Mouse (Mus musculus): Measurements from ENCODE around the gene Kbtbd4. TPM values are rescaled to one million over a fixed set of nuclear protein-coding genes. Genes with fewer than 3 reads are reported as not detected.

The Kbtbd4 gene
- total RNA-seq, 2 experiments from 2014 or later: 36.6 to 39.5 TPM

DNA sequence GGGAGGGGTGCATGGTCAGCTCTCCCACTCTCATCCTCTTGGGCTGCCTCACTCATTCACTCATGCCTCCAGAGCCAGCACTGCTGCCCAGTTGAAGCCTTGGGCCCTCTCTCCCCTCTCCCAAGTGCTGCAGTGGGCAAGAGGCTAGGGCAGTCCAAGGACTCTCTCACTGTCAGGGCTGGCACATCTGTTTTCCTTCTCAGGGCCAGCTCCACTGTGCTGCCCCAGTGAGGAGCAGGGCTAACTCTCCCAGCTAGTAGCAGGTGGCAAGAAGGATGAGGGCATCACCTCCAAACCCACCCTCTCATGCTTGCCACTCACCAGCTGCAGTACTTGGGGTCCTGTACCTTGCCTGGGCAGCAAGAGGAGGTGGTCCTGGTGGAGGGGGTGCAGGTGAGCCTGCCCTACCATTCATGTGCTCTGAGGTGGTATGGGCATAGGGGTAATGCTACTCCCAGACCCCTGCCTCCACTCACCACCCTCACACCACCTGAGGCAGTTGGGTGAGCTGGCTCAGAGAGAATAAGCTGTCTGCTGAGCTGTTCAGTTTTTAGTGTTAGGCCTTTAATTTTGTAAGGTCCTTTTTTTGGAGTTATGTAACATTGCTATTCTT lies 46.1 kb downstream of the Kbtbd4 start:
- DNase-seq (ENCODE audit: low spot score in 2 of 2): no peak

DNA sequence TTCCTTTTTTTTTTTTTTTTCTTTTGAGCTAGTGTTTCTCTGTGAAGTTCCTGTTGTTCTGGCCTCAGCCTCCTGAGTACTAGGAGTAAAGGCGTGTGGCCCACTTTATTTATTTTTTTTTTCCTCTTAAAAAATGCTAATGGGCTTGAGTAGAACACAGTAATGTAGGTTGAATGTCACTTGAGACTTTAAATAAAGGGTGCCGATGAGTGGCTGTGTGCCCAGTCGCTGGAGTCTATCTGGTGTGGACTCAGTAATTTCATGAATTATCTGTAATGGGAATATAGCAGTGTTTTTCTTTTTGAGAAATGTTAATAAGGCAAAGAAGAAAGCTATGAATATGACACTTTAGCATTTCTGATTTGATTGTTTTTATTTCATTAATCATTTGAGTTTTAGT lies 48.9 kb downstream of the Kbtbd4 start:
- DNase-seq (ENCODE audit: low spot score in 2 of 2): no peak

DNA sequence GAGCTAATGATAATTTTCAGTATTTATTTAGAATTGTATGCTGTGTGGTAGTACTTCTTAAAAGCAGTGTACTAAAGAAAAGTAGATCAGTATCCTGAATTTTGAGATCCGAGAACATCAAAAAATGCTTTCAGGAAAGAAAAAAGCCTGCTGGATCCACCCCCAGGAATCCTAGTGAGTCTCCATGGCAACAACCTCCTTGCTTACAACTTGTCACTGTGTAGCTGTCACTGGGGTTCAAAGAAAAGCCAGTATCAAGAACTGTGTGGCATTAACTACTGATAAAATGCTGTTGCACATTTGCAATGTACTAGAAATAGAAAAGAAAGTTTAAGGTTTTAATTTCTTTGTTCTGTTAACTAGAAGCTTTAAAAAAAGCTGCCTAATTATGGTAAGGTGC lies 51.5 kb downstream of the Kbtbd4 start:
- no peak for DNase-seq (ENCODE audit: low spot score in 2 of 2)

DNA sequence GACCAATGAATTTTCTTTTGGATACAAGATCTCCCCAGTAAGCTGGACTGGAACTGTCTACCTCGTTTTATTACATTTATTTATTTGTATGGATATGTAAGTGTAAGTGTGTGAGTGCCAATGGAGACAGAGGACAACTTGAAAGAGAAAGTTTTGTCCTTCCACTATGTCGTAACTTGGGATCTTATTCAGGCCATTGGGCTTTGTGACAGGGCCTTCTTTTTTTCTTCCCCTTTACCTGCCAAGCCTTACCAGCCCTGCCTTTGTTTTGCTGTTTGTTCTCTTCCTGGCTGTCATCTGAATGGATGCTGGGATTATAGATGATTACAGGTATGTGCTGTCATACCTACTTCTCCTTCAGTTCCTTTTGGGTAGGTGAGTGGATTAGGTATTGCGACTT lies 54.3 kb downstream of the Kbtbd4 start:
- no peak for DNase-seq (ENCODE audit: low spot score in 2 of 2)

DNA sequence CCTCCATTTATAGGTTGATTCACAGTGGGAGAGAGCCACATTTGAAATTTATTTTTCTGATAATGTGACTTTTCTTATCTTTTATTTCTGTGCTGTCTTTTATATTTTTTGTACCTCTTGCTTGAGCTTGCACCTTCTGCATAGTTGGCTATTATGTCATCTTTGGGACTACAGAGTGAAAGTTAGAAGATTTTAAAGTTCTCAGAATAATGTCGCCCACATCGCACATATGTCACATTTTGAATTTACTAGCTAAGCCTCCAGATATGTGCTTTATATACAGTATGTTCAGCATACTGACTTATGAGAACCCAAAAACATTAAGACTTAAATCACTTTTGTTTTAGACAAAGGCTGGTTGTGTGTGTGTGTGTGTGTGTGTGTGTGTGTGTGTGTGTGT lies 55.5 kb downstream of the Kbtbd4 start:
- no peak for DNase-seq (ENCODE audit: low spot score in 2 of 2)

Other genes with a start within 250 kb of the Kbtbd4 start
- 10 to 100 TPM; 13.2 to 14.7 TPM for gene Nup160, start 227.5 kb upstream of the Kbtbd4 start, total RNA-seq (2021)
- 10 to 100 TPM; 37.9 to 50.1 TPM for gene Fnbp4, start 159.4 kb upstream of the Kbtbd4 start, total RNA-seq (2021)
- gene Agbl2, start 122.0 kb upstream of the Kbtbd4 start, total RNA-seq (2021): 1 to 10 TPM in 1 of 2 experiments, under 1 TPM in 1; 0.93 to 1.1 TPM
- 100 to 1,000 TPM; 243 to 314 TPM for gene Mtch2, start 57.6 kb upstream of the Kbtbd4 start, total RNA-seq (2021)
- 1 to 10 TPM in 1 of 2 experiments, under 1 TPM in 1; 0.93 to 1.3 TPM for gene C1qtnf4, start 18.9 kb upstream of the Kbtbd4 start, total RNA-seq (2021)
- 100 to 1,000 TPM; 419 to 469 TPM for gene Ndufs3, start 87 bp downstream of the Kbtbd4 start, total RNA-seq (2021)
- 10 to 100 TPM; 90.5 to 97.3 TPM for gene Celf1, start 35.6 kb downstream of the Kbtbd4 start, total RNA-seq (2021)
- gene Rapsn, start 130.9 kb downstream of the Kbtbd4 start, total RNA-seq (2021): 1 to 10 TPM in 1 of 2 experiments, under 1 TPM in 1; 0.93 to 1.6 TPM
- gene Psmc3, start 149.3 kb downstream of the Kbtbd4 start, total RNA-seq (2021): 100 to 1,000 TPM; 197 to 212 TPM
- gene Slc39a13, start 165.7 kb downstream of the Kbtbd4 start, total RNA-seq (2021): 10 to 100 TPM; 25.1 to 30.4 TPM
- 1 to 10 TPM; 5.3 to 9.9 TPM for gene Spi1, start 177.7 kb downstream of the Kbtbd4 start, total RNA-seq (2021)
- gene Mybpc3, start 213.4 kb downstream of the Kbtbd4 start, total RNA-seq (2021): under 1 TPM; 0.07 to 0.19 TPM